Mouse (Mus musculus) limb, embryonic 13.5 days (tissue): ENCODE data around the gene Cep295. TPM values are rescaled to one million over a fixed set of nuclear protein-coding genes. Genes with fewer than 3 reads are reported as not detected.

Source experiments
- ATAC-seq: fragments of 200-750 bp; cut with Nextera tagmentation; 2 replicates; pipeline ENCODE4 v1.8.0; 2017; ENCODE audit warnings: low read depth, moderate number of reproducible peaks, moderate TSS enrichment; ENCODE audit not compliant: low FRiP score
- H3K27ac ChIP-seq: fragments of 300-500 bp; sonication (generic); 2 replicates; pipeline ENCODE4 v1.5.1; 2015; ENCODE audit warnings: inconsistent platforms, mild to moderate bottlenecking, moderate library complexity
- H3K27me3 ChIP-seq: fragments of 300-500 bp; sonication (generic); 2 replicates; pipeline ENCODE4 v1.6.1; 2015; ENCODE audit warnings: mild to moderate bottlenecking, inconsistent platforms
- H3K36me3 ChIP-seq: fragments of 300-500 bp; sonication (generic); 2 replicates; pipeline ENCODE4 v1.6.1; 2015; ENCODE audit warnings: inconsistent platforms, mild to moderate bottlenecking, moderate library complexity
- H3K4me1 ChIP-seq: fragments of 300-500 bp; sonication (generic); 2 replicates; pipeline ENCODE4 v1.6.1; 2015; ENCODE audit warnings: inconsistent platforms
- H3K4me2 ChIP-seq: fragments of 300-500 bp; sonication (generic); replicated peaks from 2 replicates; pipeline ENCODE4 v1.6.1; 2015; ENCODE audit warnings: inconsistent platforms, mild to moderate bottlenecking, moderate library complexity
- H3K4me3 ChIP-seq: fragments of 300-500 bp; sonication (generic); 2 replicates; pipeline ENCODE4 v1.5.1; 2015; ENCODE audit warnings: moderate library complexity, mild to moderate bottlenecking, inconsistent platforms
- H3K9ac ChIP-seq: fragments of 300-500 bp; sonication (generic); 2 replicates; pipeline ENCODE4 v1.6.1; 2015; ENCODE audit warnings: mild to moderate bottlenecking, inconsistent platforms
- H3K9me3 ChIP-seq: fragments of 300-500 bp; sonication (generic); 2 replicates; pipeline ENCODE4 v1.6.1; 2016; ENCODE audit warnings: inconsistent platforms
- WGBS: fragments of 180-500 bp; shearing (Covaris S2); methylation state at CpG from one replicate; pipeline ENCODE4 v1.1.7; 2015; 5-methylcytosine and 5-hydroxymethylcytosine counted together
- polyA plus RNA-seq: library from polyadenylated mRNA; unstranded; fragments of >200 nt; fragmentation: Nextera tagmentation; extraction: Ambion mirVana; gene quantifications from 2 replicates; pipeline ENCODE4 v1.2.1, GENCODE M21; 2015

The Cep295 gene
- polyA plus RNA-seq, result 17.6 and 18.0 TPM in 2 replicates

GRCm38 (mm10) chr9:15357484-15358275 lies at the start of gene Cep295:
Gene Cep295 (minus strand): TSS chr9:15357788.
- 3% methylated on average over 60 of the region's 60 CpGs for whole genome bisulfite sequencing
- Histone ChIP-seq H3K27me3 (0 out of 2 replicates have a peak, but pooled peaks cover 2% of the 10 kb centered on the region), H3K4me3 (peak within 1 kb of the TSS; percentile 63), H3K4me1 (peaks cover 8% of the 10 kb centered on the region), H3K4me2 (peak within 1 kb of the TSS; percentile 75), H3K36me3 (peaks cover 10% of the 10 kb centered on the region), H3K9ac (peak within 1 kb of the TSS; percentile 81), H3K9me3 (no peaks in the 10 kb centered on the region), H3K27ac (peak within 1 kb of the TSS; percentile 65)
- ATAC-seq, result peak; percentile 99

GRCm38 (mm10) chr9:15397591-15397990 lies 40.0 kb upstream of the Cep295 start:
- H3K27me3 ChIP-seq, result no peaks in the 10 kb centered on the region
- no peak for ATAC-seq
- no peak overlapping the region for H3K9ac ChIP-seq
- no peaks in the 10 kb centered on the region for H3K4me1 ChIP-seq
- no peaks in the 10 kb centered on the region for H3K36me3 ChIP-seq
- H3K27ac ChIP-seq, result no peak overlapping the region
- no peak overlapping the region for H3K4me3 ChIP-seq
- no peak overlapping the region for H3K4me2 ChIP-seq
- no peaks in the 10 kb centered on the region; the same call in 1 of the 2 replicates for H3K9me3 ChIP-seq
- 65% methylated on average over 4 of the region's 4 CpGs for WGBS

GRCm38 (mm10) chr9:15395353-15395942 lies 37.9 kb upstream of the Cep295 start:
- Histone ChIP-seq H3K4me1 (no peaks in the 10 kb centered on the region), H3K9ac (no peak overlapping the region), H3K27me3 (no peaks in the 10 kb centered on the region), H3K36me3 (no peaks in the 10 kb centered on the region), H3K9me3 (no peaks in the 10 kb centered on the region), H3K4me2 (no peak overlapping the region), H3K4me3 (no peak overlapping the region), H3K27ac (no peak overlapping the region)
- WGBS, result 65% methylated on average over 1 of the region's 1 CpGs
- ATAC-seq, result no peak

GRCm38 (mm10) chr9:15387075-15387643 lies 29.6 kb upstream of the Cep295 start:
- Histone ChIP-seq H3K4me2 (no peak overlapping the region), H3K36me3 (no peaks in the 10 kb centered on the region), H3K27me3 (no peaks in the 10 kb centered on the region), H3K4me1 (peaks cover 18% of the 10 kb centered on the region; the same call in 1 of the 2 replicates), H3K4me3 (no peak overlapping the region), H3K9me3 (no peaks in the 10 kb centered on the region), H3K9ac (no peak overlapping the region), H3K27ac (no peak overlapping the region)
- no peak for ATAC-seq
- 81% methylated on average over 5 of the region's 5 CpGs for WGBS

- ATAC-seq, result peak; percentile 40; the same call in 1 of the 2 replicates
- Histone ChIP-seq H3K4me2 (no peak overlapping the region), H3K4me3 (no peak overlapping the region), H3K9ac (no peak overlapping the region), H3K4me1 (peaks cover 20% of the 10 kb centered on the region; the same call in 1 of the 2 replicates), H3K36me3 (no peaks in the 10 kb centered on the region), H3K27ac (no peak overlapping the region), H3K9me3 (no peaks in the 10 kb centered on the region), H3K27me3 (no peaks in the 10 kb centered on the region)
- WGBS, result 43% methylated on average over 5 of the region's 5 CpGs
These were observed 26.7 kb upstream of the Cep295 start for GRCm38 (mm10) chr9:15384266-15384665.

GRCm38 (mm10) chr9:15366260-15366659 lies 8.7 kb upstream of the Cep295 start:
- no peaks in the 10 kb centered on the region for H3K9me3 ChIP-seq
- H3K4me3 ChIP-seq, result no peak overlapping the region
- 50% methylated on average over 2 of the region's 2 CpGs for WGBS
- H3K4me1 ChIP-seq, result 0 out of 2 replicates have a peak, but pooled peaks cover 2% of the 10 kb centered on the region
- no peak overlapping the region for H3K4me2 ChIP-seq
- no peaks in the 10 kb centered on the region for H3K27me3 ChIP-seq
- no peak overlapping the region for H3K9ac ChIP-seq
- H3K27ac ChIP-seq, result no peak overlapping the region
- no peak for ATAC-seq
- H3K36me3 ChIP-seq, result no peaks in the 10 kb centered on the region

- 85% methylated on average over 1 of the region's 1 CpGs for WGBS
- Histone ChIP-seq H3K36me3 (no peaks in the 10 kb centered on the region), H3K9ac (no peak overlapping the region), H3K9me3 (no peaks in the 10 kb centered on the region), H3K27ac (no peak overlapping the region), H3K27me3 (0 out of 2 replicates have a peak, but pooled peaks cover 2% of the 10 kb centered on the region), H3K4me2 (no peak overlapping the region), H3K4me3 (no peak overlapping the region), H3K4me1 (0 out of 2 replicates have a peak, but pooled peaks cover 2% of the 10 kb centered on the region)
- peak; percentile 11; the same call in 1 of the 2 replicates for ATAC-seq
These were observed 8.3 kb upstream of the Cep295 start for GRCm38 (mm10) chr9:15365856-15366255.

GRCm38 (mm10) chr9:15364843-15365242 lies 7.3 kb upstream of the Cep295 start:
- 0 out of 2 replicates have a peak, but pooled peaks cover 2% of the 10 kb centered on the region for H3K27me3 ChIP-seq
- 0 out of 2 replicates have a peak, but pooled peaks cover 2% of the 10 kb centered on the region for H3K4me1 ChIP-seq
- ATAC-seq, result no peak
- no peak overlapping the region for H3K4me2 ChIP-seq
- H3K4me3 ChIP-seq, result no peak overlapping the region
- 89% methylated on average over 1 of the region's 1 CpGs for WGBS
- no peak overlapping the region for H3K9ac ChIP-seq
- no peaks in the 10 kb centered on the region for H3K9me3 ChIP-seq
- no peaks in the 10 kb centered on the region for H3K36me3 ChIP-seq
- no peak overlapping the region for H3K27ac ChIP-seq

- no peaks in the 10 kb centered on the region for H3K9me3 ChIP-seq
- H3K4me1 ChIP-seq, result peaks cover 8% of the 10 kb centered on the region
- 0 out of 2 replicates have a peak, but pooled peaks cover 2% of the 10 kb centered on the region for H3K27me3 ChIP-seq
- no peak; the same call in 1 of the 2 replicates for ATAC-seq
- H3K4me3 ChIP-seq, result peak overlapping the region; percentile 63
- peak overlapping the region; percentile 75 for H3K4me2 ChIP-seq
- peak overlapping the region; percentile 81 for H3K9ac ChIP-seq
- peaks cover 15% of the 10 kb centered on the region for H3K36me3 ChIP-seq
- 0% methylated on average over 9 of the region's 9 CpGs for WGBS
- H3K27ac ChIP-seq, result peak overlapping the region; percentile 65; the same call in 1 of the 2 replicates
These were observed 588 bp downstream of the Cep295 start for GRCm38 (mm10) chr9:15356916-15357483.

- no peak overlapping the region for H3K9ac ChIP-seq
- H3K4me1 ChIP-seq, result no peaks in the 10 kb centered on the region
- ATAC-seq, result no peak
- no peak overlapping the region for H3K4me2 ChIP-seq
- 70% methylated on average over 2 of the region's 2 CpGs for WGBS
- no peaks in the 10 kb centered on the region for H3K9me3 ChIP-seq
- no peaks in the 10 kb centered on the region for H3K27me3 ChIP-seq
- no peak overlapping the region for H3K27ac ChIP-seq
- H3K4me3 ChIP-seq, result no peak overlapping the region
- H3K36me3 ChIP-seq, result peaks cover 63% of the 10 kb centered on the region
These were observed 7.7 kb downstream of the Cep295 start for GRCm38 (mm10) chr9:15349925-15350324.

GRCm38 (mm10) chr9:15337776-15338175 lies 19.8 kb downstream of the Cep295 start:
- 91% methylated on average over 4 of the region's 4 CpGs for WGBS
- Histone ChIP-seq H3K27me3 (no peaks in the 10 kb centered on the region), H3K27ac (no peak overlapping the region), H3K4me1 (no peaks in the 10 kb centered on the region), H3K36me3 (peaks cover 79% of the 10 kb centered on the region), H3K9me3 (no peaks in the 10 kb centered on the region), H3K9ac (no peak overlapping the region), H3K4me3 (no peak overlapping the region), H3K4me2 (no peak overlapping the region)
- no peak for ATAC-seq
